Mouse (Mus musculus) common myeloid progenitor, adult 5-6 weeks (primary cell): ENCODE results near the gene Scyl1. TPM values are rescaled to one million over a fixed set of nuclear protein-coding genes. Genes with fewer than 3 reads are reported as not detected.

ENCODE experiments used
- ATAC-seq: replicated peaks from 2 replicates; pipeline ENCODE4 v1.8.0; 2016; ENCODE audit warnings: low read depth, mild to moderate bottlenecking, moderate TSS enrichment, inconsistent platforms; ENCODE audit not compliant: poor library complexity, severe bottlenecking
- total RNA-seq: library from RNA; stranded (forward); fragments of 200-1000, 187-1606 nt; gene quantifications from 2 replicates; pipeline ENCODE4 v1.2.3, GENCODE M21; 2017

The Scyl1 gene
- total RNA-seq, 1 experiment from 2014 or later, result 30.9 TPM

GRCm38 (mm10) chr19:5724549-5724941 is 46.7 kb downstream of the Scyl1 start:
- peak; percentile 60 for ATAC-seq

- ATAC-seq, result no peak
These were observed 47.2 kb downstream of the Scyl1 start for GRCm38 (mm10) chr19:5723934-5724548.

GRCm38 (mm10) chr19:5722848-5723425 is 48.3 kb downstream of the Scyl1 start:
- ATAC-seq, result no peak

- no peak for ATAC-seq
These were observed 50.0 kb downstream of the Scyl1 start for GRCm38 (mm10) chr19:5721233-5721632.

GRCm38 (mm10) chr19:5716955-5717354 is 54.3 kb downstream of the Scyl1 start:
- ATAC-seq, result no peak

GRCm38 (mm10) chr19:5715793-5716688 is 55.2 kb downstream of the Scyl1 start:
- ATAC-seq, result no peak; the same call in 1 of the 2 replicates

- ATAC-seq, result peak; percentile 51
These were observed 57.5 kb downstream of the Scyl1 start for GRCm38 (mm10) chr19:5713730-5714129.

GRCm38 (mm10) chr19:5713255-5713654 is 58.0 kb downstream of the Scyl1 start:
- ATAC-seq, result no peak

- ATAC-seq, result peak; percentile 57
These were observed 59.2 kb downstream of the Scyl1 start for GRCm38 (mm10) chr19:5711907-5712460.

GRCm38 (mm10) chr19:5711218-5711617 is 60.0 kb downstream of the Scyl1 start:
- no peak for ATAC-seq

GRCm38 (mm10) chr19:5710581-5710980 is 60.6 kb downstream of the Scyl1 start:
- no peak for ATAC-seq

GRCm38 (mm10) chr19:5710068-5710467 is 61.2 kb downstream of the Scyl1 start:
- ATAC-seq, result no peak

Other genes starting within 250 kb of the Scyl1 start
- not detected in 2 replicates for gene Ovol1, start 210.8 kb downstream of the Scyl1 start, total RNA-seq
- gene Ap5b1, start 203.4 kb downstream of the Scyl1 start, total RNA-seq, result 5.2 and 8.0 TPM in 2 replicates
- 65.1 and 78.4 TPM in 2 replicates for gene Rnaseh2c, start 169.5 kb downstream of the Scyl1 start, total RNA-seq
- gene Kat5, start 161.2 kb downstream of the Scyl1 start, total RNA-seq, result 56.7 and 74.3 TPM in 2 replicates
- gene Rela, start 133.9 kb downstream of the Scyl1 start, total RNA-seq, result 34.8 and 44.1 TPM in 2 replicates
- gene Sipa1, start 107.7 kb downstream of the Scyl1 start, total RNA-seq, result 23.0 and 113 TPM in 2 replicates
- gene Map3k11, start 82.7 kb downstream of the Scyl1 start, total RNA-seq, result 18.8 and 21.6 TPM in 2 replicates
- 18.0 and 19.8 TPM in 2 replicates for gene Pcnx3, start 82.5 kb downstream of the Scyl1 start, total RNA-seq
- not detected in 2 replicates for gene Kcnk7, start 67.1 kb downstream of the Scyl1 start, total RNA-seq
- 29.8 and 31.7 TPM in 2 replicates for gene Ehbp1l1, start 45.1 kb downstream of the Scyl1 start, total RNA-seq
- 17.8 and 35.4 TPM in 2 replicates for gene Fam89b, start 41.8 kb downstream of the Scyl1 start, total RNA-seq
- 11.9 and 18.1 TPM in 2 replicates for gene Ltbp3, start 30.5 kb downstream of the Scyl1 start, total RNA-seq
- 21.1 and 26.8 TPM in 2 replicates for gene Frmd8, start 103.9 kb upstream of the Scyl1 start, total RNA-seq
- 34.0 and 41.0 TPM in 2 replicates for gene Slc25a45, start 106.4 kb upstream of the Scyl1 start, total RNA-seq
- gene Tigd3, start 122.7 kb upstream of the Scyl1 start, total RNA-seq, result 0.34 and 2.8 TPM in 2 replicates
- 87.4 and 131 TPM in 2 replicates for gene Dpf2, start 141.6 kb upstream of the Scyl1 start, total RNA-seq
- gene Cdc42ep2, start 153.4 kb upstream of the Scyl1 start, total RNA-seq, result not detected in 2 replicates
- 61.2 and 63.5 TPM in 2 replicates for gene Pola2, start 192.8 kb upstream of the Scyl1 start, total RNA-seq
- not detected in 2 replicates for gene Slc22a20, start 214.7 kb upstream of the Scyl1 start, total RNA-seq
- gene Capn1, start 244.5 kb upstream of the Scyl1 start, total RNA-seq, result 29.9 and 37.2 TPM in 2 replicates